Mouse (Mus musculus) megakaryocyte progenitor cell, adult 5-6 weeks (primary cell): ENCODE measurements at regions not wholly inside any gene's neighbourhood (a gene's known extent, or its start where the extent isn't known, plus 50 kb on each side); places are given as distances from the start of the nearest gene placed in this dataset.

Experiments
- ATAC-seq: replicated peaks from 2 replicates; pipeline ENCODE4 v1.8.0; 2016; ENCODE audit warnings: mild to moderate bottlenecking, moderate TSS enrichment, inconsistent platforms; ENCODE audit not compliant: poor library complexity

DNA sequence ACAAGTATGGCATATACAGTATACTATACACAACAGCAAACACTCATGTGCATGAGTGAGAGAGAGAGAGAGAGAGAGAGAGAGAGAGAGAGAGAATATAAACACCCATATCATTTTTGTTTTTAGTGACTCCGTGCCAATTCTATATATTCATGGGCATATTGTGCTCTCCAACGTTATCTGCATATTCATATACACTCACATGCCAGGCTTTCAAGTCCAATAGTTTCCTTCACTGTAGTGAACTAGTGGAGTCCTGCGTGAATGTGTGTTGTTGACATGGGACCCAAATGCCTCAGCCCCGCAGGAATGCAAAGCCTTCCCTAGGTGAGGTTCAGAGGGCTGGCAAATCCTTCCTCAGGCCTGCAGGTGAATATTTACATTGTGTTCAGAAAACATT, 53.4 kb upstream of the Nab1 start:
- ATAC-seq = no peak

DNA sequence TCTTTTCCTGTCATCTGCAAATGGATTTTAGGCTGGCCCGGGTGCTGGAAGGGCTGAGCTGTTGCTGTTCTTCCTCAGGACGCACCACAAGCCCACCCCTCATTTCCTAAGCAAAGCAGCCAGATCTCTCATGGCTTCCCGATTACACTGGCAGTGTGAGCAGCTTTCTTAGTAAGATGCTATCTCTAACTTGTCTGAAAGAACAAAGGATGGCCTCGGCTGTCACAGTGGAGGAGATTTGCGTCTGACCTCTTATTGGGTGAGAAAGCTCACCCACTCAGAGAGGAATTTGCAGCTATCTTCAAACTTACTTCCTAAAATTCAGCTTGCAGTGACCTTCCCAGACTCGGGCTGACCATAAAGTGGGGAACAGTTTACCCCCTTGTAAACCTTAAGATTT, 64.7 kb upstream of the Nemp2 start:
- ATAC-seq = no peak

DNA sequence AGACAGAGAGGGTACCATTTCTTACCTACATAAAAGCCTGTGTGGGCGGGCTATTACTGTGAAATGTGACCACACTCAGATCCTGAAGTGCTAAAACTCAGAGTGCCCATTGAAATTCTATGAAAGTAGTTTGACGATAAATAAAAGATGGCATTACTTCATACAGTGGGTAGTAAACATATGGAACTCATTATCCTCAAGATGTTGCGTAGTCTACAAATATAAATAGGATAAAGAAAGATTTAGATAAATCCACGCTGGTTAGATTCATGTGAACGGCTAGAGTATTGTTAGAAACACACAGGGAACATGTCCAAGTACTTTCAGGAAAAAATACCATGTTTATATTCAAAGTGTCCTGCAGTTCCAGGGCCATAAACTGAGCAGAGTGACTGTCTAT, 58.8 kb upstream of the Nemp2 start:
- ATAC-seq = no peak

DNA sequence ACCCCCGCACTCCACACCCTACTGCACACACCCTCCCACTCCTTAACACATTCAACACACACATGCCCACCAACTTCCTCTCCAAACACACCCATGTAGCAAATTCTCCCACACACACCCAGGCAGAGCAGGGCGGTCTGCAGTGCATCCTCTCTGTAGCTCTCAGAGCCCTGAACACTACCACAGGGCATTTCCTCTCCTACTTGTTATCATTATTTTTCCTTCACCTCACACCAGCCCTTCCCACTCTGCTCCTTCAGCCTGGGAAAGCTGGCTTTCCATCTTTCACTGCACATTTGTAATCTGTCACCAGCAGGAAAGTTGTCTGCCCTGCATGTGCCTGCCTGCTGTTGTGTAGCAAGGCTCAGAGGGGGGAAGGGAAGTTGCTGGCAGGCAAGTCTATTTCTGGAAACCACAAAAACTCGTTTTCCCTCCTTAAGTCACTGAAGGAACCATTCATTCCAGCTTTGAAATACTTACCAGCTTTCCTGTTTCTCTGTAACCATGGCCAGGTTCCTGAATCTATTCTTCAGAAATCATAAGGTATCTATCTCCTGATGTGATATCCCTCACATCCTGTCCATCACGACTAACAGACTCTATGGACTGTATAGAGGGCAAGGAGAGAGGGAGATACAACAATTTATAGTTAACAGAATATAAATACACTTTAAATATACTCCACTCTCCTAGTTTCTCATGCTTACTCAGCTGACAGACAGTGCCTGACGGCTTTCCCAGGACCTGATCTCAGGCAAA, 52.0 kb upstream of the Nemp2 start:
- ATAC-seq = peak; percentile 91

DNA sequence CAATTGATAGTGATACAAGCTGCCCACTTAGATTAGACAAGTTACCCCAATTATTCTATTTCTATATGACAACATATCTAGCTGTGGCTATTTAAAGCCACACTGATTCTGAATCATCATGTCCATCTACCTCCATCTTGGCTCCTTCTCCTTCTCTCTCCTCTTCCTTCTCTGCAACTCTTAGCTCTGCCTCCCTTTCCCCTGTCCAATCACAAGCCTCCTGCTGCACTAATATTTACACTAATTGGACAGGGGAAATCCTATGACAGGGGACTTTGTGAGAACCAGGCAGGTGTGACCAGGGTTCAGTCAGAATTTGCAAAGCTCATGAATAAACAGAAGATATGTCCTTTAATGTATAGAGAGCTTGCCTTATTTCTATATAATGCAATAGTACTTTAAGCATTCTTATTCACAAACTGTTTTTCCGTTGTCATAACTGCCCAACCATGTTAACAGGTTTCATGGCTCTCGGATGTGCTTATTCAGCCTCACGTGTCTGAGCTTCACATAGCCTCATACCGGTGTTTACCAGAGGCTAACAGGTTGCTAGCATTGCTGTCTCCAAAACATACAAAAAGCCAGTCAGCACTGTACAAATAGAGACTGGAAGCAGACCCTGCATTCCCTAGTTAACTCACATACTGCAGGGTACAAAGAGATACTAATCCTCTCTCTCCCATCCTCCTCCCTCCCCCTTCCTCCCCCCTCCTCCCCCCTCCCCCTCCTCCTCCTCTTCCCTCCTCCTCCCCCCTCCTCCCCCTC, 50.2 kb upstream of the Nemp2 start:
- ATAC-seq = no peak
